Mouse (Mus musculus) limb, embryonic 10.5 days (tissue): ENCODE data around the gene Rnf213. TPM values are rescaled to one million over a fixed set of nuclear protein-coding genes. Genes with fewer than 3 reads are reported as not detected.

Experiments used
- DNase-seq: peaks from one replicate; pipeline ENCODE4 v3.0.0-alpha.2; 2017; ENCODE audit warnings: low spot score
- H3K27ac ChIP-seq: fragments of 300-500 bp; sonication (generic); 2 replicates; pipeline ENCODE4 v1.5.1; 2016; ENCODE audit warnings: mild to moderate bottlenecking
- H3K27me3 ChIP-seq: fragments of 300-500 bp; sonication (generic); 2 replicates; pipeline ENCODE4 v1.6.1; 2016; ENCODE audit warnings: low read depth, mild to moderate bottlenecking; ENCODE audit not compliant: poor library complexity, severe bottlenecking
- H3K36me3 ChIP-seq: fragments of 300-500 bp; sonication (generic); 2 replicates; pipeline ENCODE4 v1.6.1; 2016; ENCODE audit warnings: mild to moderate bottlenecking, moderate library complexity
- H3K4me1 ChIP-seq: fragments of 300-500 bp; sonication (generic); 2 replicates; pipeline ENCODE4 v1.6.1; 2016
- H3K4me3 ChIP-seq: fragments of 300-500 bp; sonication (generic); 2 replicates; pipeline ENCODE4 v1.5.1; 2016; ENCODE audit warnings: mild to moderate bottlenecking, moderate library complexity
- H3K9me3 ChIP-seq: fragments of 300-500 bp; sonication (generic); replicated peaks from 2 replicates; pipeline ENCODE4 v1.6.1; 2016; ENCODE audit warnings: mild to moderate bottlenecking
- WGBS: fragments of 180-500 bp; shearing (Covaris S2); methylation state at CpG from one replicate; pipeline ENCODE4 v1.1.7; 2016; 5-methylcytosine and 5-hydroxymethylcytosine counted together
- polyA plus RNA-seq: library from polyadenylated mRNA; unstranded; fragments of >200 nt; fragmentation: Nextera tagmentation; extraction: Ambion mirVana; gene quantifications from 2 replicates; pipeline ENCODE4 v1.2.1, GENCODE M21; 2016

Rnf213 gene
- 1.8 and 2.4 TPM in 2 replicates for polyA plus RNA-seq

DNA sequence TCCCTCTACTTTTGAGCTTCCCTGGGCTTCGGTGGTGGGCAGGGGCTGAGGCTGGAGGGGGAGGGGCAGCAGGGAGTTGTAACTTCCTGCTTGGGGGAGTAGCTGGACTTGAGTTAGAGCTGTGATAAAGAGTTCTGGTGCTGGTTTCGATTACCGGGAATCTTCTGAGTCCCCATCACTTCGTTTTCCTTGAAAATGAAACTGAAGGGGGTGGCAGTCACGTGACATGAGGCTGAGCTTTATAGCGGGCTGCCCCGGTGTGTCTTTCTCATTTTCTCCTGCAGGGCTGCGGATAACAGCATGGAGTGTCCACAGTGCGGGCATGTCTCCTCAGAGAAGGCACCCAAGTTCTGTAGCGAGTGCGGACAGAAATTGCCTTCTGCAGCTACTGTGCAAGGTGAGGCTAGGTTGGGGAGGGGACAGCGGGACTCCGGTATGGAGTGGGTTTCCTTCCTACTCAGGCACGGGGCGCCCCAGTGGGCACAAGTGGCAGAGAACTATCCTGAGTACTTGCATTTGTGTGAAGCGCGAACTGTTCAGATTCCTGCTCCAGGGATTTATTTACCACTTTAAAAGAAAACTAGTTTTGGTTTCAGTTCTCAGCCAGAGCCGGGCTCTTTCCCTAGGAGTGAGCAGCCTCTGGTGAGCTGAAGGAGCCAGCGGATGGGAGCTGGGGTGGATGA, at the start of gene Rnf213:
Gene Rnf213 (plus strand): TSS at position 301 of the 683 bp plus-strand sequence.
- Histone ChIP-seq H3K27me3 (peaks cover 82% of the 10 kb centered on the region), H3K27ac (peak within 1 kb of the TSS; percentile 76), H3K9me3 (no peaks in the 10 kb centered on the region), H3K36me3 (no peaks in the 10 kb centered on the region), H3K4me1 (peaks cover 42% of the 10 kb centered on the region), H3K4me3 (peak within 1 kb of the TSS; percentile 60)
- peak; percentile 74 for DNase-seq
- 3% methylated on average over 19 of the region's 19 CpGs for WGBS

DNA sequence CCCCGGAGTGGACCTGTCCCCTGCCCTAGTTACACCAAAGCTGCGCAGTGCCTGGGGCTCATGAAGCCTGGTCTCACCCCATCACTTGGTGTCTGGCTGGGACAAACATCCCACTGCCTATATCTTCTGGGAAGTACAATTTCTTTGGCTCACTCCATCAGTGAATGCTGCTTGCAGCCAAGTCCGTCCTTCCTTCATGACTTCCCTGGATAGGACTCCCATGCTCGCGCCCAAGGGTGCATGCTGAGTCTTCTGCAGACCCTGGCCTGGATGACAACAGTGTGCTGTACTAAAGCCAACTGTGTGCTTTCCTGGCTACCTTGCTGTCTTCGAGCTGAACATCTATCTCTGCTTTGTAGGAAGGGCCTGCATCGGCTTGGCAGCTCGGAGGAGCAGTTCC, 48.7 kb upstream of the Rnf213 start:
- WGBS, result 92% methylated on average over 8 of the region's 8 CpGs
- peaks cover 19% of the 10 kb centered on the region for H3K36me3 ChIP-seq
- H3K27ac ChIP-seq, result no peak overlapping the region
- no peaks in the 10 kb centered on the region for H3K27me3 ChIP-seq
- H3K4me3 ChIP-seq, result no peak overlapping the region
- no peak for DNase-seq
- H3K9me3 ChIP-seq, result no peaks in the 10 kb centered on the region
- peaks cover 3% of the 10 kb centered on the region; the same call in 1 of the 2 replicates for H3K4me1 ChIP-seq

DNA sequence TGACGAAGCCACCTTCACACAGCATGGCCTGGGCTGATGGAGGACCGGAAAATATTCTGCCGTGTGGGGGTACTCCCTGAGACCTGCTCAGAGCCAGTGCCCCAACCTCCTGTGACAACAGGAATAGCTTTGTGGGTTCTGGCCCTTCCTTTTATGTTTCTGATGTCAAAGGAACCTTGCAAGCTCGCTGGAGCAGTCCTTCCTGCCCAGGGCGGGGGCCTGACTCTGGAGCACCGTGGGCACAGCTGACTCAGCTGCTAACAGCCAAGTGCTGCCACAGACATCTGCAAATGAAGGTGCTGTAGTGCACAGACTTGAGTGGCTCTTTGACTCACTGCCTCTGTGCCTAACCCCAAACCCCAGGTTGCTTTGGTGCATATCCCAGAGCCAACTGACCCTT, 48.0 kb upstream of the Rnf213 start:
- no peak overlapping the region for H3K27ac ChIP-seq
- H3K4me3 ChIP-seq, result no peak overlapping the region
- no peak for DNase-seq
- 73% methylated on average over 6 of the region's 6 CpGs for WGBS
- H3K9me3 ChIP-seq, result no peaks in the 10 kb centered on the region
- H3K36me3 ChIP-seq, result peaks cover 19% of the 10 kb centered on the region
- H3K27me3 ChIP-seq, result no peaks in the 10 kb centered on the region
- no peaks in the 10 kb centered on the region for H3K4me1 ChIP-seq

DNA sequence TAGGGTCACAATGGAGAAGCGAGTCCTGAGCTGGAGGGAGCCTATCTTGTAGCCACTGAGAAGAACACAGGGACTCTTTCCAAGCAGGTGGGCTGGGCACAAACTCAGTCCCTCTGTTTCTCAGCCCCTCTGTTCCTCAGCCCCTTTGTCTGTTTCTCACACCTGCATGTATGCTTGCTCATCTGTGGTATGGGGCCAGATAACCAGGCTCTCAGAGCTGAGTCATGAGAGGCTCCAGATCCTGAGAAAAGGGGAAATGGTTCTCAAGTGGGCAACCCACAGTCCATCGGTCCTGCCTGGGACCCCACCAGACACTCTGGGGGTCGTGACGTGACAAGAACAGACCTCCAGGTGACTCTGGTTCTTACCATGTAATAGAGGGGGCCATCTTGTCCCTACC, 45.8 kb upstream of the Rnf213 start:
- Histone ChIP-seq H3K27ac (no peak overlapping the region), H3K4me3 (no peak overlapping the region), H3K9me3 (no peaks in the 10 kb centered on the region), H3K36me3 (peaks cover 24% of the 10 kb centered on the region), H3K4me1 (no peaks in the 10 kb centered on the region), H3K27me3 (no peaks in the 10 kb centered on the region)
- 94% methylated on average over 4 of the region's 4 CpGs for whole genome bisulfite sequencing
- DNase-seq, result no peak

DNA sequence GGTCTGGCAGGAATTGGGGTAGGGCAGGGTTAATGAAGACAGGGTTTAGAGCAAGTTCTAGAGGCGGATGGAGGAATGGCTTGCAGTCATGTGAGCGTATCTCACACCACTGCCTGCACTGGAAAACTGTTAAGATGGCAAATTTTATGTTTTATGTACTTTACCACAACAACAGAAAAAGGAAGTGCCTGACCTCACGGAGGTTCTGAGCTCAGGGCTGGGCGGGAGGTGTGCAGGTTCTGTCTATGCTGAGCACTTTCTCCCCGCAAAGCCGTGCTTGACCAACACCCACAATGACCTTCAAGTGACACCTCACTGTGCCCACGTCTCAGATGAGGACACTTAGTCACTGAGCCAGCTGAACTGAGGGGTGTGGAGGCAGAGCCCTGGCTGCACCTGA, 40.8 kb upstream of the Rnf213 start:
- peaks cover 31% of the 10 kb centered on the region for H3K4me1 ChIP-seq
- WGBS, result 75% methylated on average over 7 of the region's 7 CpGs
- H3K27ac ChIP-seq, result no peak overlapping the region
- H3K27me3 ChIP-seq, result 0 out of 2 replicates have a peak, but pooled peaks cover 14% of the 10 kb centered on the region
- DNase-seq, result no peak
- no peak overlapping the region for H3K4me3 ChIP-seq
- H3K36me3 ChIP-seq, result peaks cover 9% of the 10 kb centered on the region; the same call in 1 of the 2 replicates
- no peaks in the 10 kb centered on the region for H3K9me3 ChIP-seq

DNA sequence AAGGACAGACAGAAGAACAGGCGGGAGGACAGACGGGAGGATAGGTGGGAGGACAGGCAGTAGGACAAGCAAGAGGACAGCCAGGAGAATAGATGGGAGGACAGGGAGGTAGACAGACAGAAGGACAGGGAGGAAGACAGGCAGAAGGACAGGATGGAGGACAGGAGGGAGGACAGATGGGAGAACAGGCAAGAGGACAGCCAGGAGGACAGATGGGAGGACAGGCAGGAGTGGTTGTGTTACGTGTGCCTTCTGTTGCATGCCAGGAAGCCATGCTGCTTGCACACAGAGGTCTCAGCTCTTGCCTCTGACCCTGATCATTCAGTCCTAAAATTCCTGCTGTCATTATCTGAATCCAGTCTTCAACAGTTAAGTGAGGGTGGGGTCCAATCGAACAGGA, 39.0 kb upstream of the Rnf213 start:
- DNase-seq, result no peak
- Histone ChIP-seq H3K4me1 (peaks cover 31% of the 10 kb centered on the region), H3K36me3 (peaks cover 16% of the 10 kb centered on the region), H3K9me3 (no peaks in the 10 kb centered on the region), H3K27ac (no peak overlapping the region), H3K4me3 (no peak overlapping the region), H3K27me3 (0 out of 2 replicates have a peak, but pooled peaks cover 14% of the 10 kb centered on the region)
- 86% methylated on average over 4 of the region's 4 CpGs for WGBS

DNA sequence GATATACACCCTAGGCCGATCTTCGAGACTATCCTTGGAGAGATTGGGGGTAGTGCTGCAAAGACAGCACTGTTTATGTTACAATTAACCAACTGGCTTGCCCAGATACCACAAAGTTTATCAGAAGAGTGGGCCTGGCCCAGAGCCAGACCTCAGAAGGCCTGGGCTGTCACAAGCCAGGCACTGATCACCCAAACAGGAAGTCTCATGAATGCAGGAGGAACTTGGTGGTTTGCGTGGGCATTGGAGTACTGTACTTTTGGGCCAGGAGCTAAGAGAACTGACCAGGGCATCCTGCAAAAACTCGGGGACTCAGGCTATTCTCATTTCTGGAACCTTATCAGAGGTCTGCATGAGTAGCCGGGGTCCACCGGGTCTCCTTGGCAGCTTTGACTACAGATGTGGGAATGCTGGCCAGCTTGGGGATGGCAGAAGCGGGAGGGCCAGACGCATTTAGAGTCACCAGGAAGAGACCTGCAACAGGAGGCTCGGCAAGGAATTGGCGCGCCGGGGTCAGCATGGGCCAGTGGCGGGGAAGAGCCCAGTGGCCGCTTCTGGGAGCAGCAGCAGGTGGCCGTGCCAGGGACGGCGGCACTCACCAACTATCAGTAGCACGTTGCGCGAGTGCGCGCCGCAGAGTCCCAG, 38.0 kb upstream of the Rnf213 start:
- peaks cover 31% of the 10 kb centered on the region for H3K4me1 ChIP-seq
- no peak for DNase-seq
- H3K4me3 ChIP-seq, result peak overlapping the region; percentile 85
- WGBS, result 7% methylated on average over 23 of the region's 23 CpGs
- H3K9me3 ChIP-seq, result no peaks in the 10 kb centered on the region
- H3K27ac ChIP-seq, result peak overlapping the region; percentile 89
- 0 out of 2 replicates have a peak, but pooled peaks cover 14% of the 10 kb centered on the region for H3K27me3 ChIP-seq
- peaks cover 25% of the 10 kb centered on the region for H3K36me3 ChIP-seq

DNA sequence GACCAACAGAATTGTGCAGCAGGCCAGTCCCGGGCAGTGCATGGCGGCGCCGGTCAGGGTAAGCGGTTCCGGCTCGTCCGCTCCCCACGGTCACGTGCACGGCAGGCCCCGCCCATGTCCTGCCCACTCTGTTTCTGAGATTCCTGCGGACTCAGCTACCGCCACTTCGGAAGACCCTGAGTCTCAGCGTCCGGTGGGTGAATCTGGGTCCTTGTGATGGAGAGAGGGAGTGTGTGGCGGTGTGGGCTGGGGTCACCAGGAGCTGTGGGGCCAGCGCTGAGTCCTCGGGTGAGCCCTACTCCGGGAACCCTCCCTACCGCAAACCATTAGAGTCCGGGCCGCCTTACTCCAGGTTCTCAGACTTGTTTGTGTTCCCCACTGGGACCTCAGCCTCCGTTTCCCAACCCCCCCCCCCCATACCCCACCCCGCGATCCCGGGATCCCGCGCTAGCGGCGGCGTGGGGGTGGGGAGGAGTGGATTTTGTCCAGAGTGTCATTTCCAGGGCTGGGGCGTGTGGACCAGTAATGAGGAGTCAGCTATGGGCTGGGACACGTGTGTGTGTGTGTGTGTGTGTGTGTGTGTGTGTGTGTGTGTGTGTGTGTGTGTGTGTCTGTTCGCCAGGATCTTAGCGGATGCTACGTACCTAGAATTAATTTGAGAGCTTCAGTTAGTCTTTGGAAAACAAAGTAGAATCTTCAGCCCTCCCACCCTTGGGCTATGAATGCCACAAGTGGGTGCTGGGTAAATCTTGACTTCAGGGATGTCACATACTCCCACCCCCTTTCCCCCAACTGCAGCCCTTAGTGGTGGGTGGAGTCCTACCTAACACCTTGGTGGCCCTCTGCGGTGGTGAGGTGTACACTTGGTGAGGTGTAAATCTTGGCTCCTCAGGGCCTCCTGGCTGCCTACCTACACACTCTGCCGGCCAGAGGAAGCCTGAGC, 37.2 kb upstream of the Rnf213 start, which contains the start of the genes Sgsh and Slc26a11:
Gene Sgsh (minus strand): TSS at position 94 of the 943 bp plus-strand sequence.
Gene Slc26a11 (plus strand): TSS at position 115 of the 943 bp plus-strand sequence.
- Histone ChIP-seq H3K4me1 (peaks cover 31% of the 10 kb centered on the region), H3K27me3 (0 out of 2 replicates have a peak, but pooled peaks cover 14% of the 10 kb centered on the region), H3K4me3 (peak within 1 kb of the TSS; percentile 85), H3K36me3 (peaks cover 27% of the 10 kb centered on the region), H3K27ac (peak within 1 kb of the TSS; percentile 89), H3K9me3 (no peaks in the 10 kb centered on the region)
- under 1% methylated on average over 40 of the region's 40 CpGs for WGBS
- DNase-seq, result peak; percentile 93

DNA sequence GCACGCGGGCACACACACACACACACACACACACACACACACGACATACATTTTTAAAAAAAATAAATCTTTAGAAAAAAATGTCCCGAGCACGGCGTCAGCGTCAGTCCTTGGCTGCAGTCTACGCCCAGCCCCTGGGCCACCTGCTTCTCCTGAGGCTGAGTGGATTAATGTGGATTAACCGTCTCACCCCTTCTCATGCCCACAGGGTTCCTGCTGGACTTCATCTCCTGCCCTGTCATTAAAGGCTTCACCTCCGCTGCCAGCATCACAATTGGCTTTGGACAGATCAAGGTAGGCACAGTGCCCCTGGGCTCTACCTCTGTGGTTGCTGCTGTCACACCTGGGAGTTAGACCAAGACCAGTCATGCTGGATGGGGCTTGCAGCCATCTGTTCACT, 33.8 kb upstream of the Rnf213 start:
- Histone ChIP-seq H3K36me3 (peaks cover 39% of the 10 kb centered on the region), H3K27ac (no peak overlapping the region), H3K9me3 (no peaks in the 10 kb centered on the region), H3K4me3 (no peak overlapping the region), H3K4me1 (peaks cover 43% of the 10 kb centered on the region), H3K27me3 (0 out of 2 replicates have a peak, but pooled peaks cover 1% of the 10 kb centered on the region)
- 94% methylated on average over 10 of the region's 10 CpGs for WGBS
- DNase-seq, result no peak

DNA sequence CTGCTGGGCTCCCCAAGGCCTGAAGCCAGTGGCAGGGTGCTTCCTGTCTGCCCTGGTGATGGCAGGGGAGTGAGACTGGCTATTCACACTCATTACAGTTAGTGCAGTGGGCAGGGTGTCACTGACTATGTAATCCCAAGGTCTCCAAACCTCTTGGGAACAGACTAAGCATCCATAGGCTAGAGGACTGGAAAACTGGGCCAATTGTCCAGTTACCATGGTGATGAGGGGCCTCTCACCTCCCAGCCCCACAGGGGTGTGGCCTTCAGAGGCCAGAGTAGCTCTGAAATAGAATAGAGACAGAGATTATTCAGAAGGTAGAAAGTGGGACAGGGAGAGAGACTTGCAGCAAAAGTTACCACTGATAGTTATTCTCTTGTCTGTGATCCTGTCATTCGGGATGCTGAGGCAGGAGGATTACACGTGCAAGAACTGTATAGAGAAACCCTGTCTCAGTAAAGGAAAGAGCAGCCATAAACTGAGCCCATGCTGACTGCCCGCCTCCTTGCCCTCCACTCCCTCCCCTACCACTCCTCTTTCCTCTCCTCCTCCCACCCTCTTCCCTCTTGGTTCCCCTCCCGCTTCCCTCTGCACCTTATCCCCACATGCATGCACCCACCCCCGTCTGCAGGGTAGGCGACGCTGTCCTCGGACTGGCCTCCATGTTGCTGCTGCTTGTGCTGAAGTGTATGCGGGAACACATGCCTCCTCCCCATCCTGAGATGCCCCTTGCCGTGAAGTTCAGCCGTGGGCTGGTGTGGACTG, 29.9 kb upstream of the Rnf213 start:
- Histone ChIP-seq H3K36me3 (peaks cover 62% of the 10 kb centered on the region), H3K4me3 (no peak overlapping the region), H3K27ac (0 out of 2 replicates have a peak overlapping the region, but pooled peaks have one; percentile 3), H3K4me1 (peaks cover 15% of the 10 kb centered on the region), H3K9me3 (no peaks in the 10 kb centered on the region), H3K27me3 (no peaks in the 10 kb centered on the region)
- 38% methylated on average over 11 of the region's 11 CpGs for WGBS
- no peak for DNase-seq

DNA sequence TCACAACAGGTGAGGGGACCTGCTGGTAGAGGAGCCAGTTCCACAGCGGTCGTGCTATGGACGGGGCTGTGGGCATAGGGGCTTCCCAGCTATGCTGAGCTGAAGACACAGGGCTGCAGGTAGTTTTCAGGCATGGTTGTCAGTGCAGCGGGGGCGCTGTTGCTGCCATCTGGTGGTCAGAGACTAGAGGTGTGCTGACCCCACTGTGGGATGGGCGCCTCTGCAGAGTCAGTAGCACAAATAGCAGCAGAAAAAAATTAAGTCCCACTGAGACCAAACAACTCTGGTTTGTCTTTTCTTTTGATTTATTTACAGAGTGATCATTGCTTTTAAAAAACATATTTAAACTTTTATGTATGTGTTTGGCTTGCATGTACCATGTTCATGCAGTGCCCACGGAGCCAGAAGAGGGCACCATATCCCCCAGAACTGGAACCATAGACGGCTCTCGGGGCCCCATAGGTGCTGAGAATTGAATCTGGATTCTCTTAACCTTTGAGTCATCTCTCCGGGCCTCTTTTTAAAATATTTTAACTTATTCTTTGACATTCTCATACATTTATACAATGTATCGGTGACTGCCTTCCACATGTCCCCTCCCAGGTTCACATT, 29.3 kb upstream of the Rnf213 start:
- H3K36me3 ChIP-seq, result peaks cover 63% of the 10 kb centered on the region
- WGBS, result 36% methylated on average over 11 of the region's 11 CpGs
- no peak overlapping the region for H3K4me3 ChIP-seq
- H3K9me3 ChIP-seq, result no peaks in the 10 kb centered on the region
- peak; percentile 84 for DNase-seq
- 0 out of 2 replicates have a peak overlapping the region, but pooled peaks have one; percentile 3 for H3K27ac ChIP-seq
- H3K4me1 ChIP-seq, result peaks cover 15% of the 10 kb centered on the region
- no peaks in the 10 kb centered on the region for H3K27me3 ChIP-seq
